Mouse (Mus musculus) neural tube, embryonic 11.5 days (tissue): ENCODE data around the gene Olfr522. TPM values are rescaled to one million over a fixed set of nuclear protein-coding genes. Genes with fewer than 3 reads are reported as not detected.

Source experiments
- ATAC-seq: fragments of 200-750 bp; cut with Nextera tagmentation; 2 replicates; pipeline ENCODE4 v1.8.0; 2017; ENCODE audit warnings: moderate number of reproducible peaks, mild to moderate bottlenecking, moderate TSS enrichment, moderate library complexity; ENCODE audit not compliant: insufficient read depth, low FRiP score, low TSS enrichment
- DNase-seq: peaks from one replicate; pipeline ENCODE4 v3.0.0-alpha.2; 2015; ENCODE audit warnings: low spot score
- H3K27ac ChIP-seq: fragments of 300-500 bp; sonication (generic); 2 replicates; pipeline ENCODE4 v1.5.1; 2014; ENCODE audit warnings: low read depth, mild to moderate bottlenecking, low read length
- H3K27me3 ChIP-seq: fragments of 300-500 bp; sonication (generic); 2 replicates; pipeline ENCODE4 v1.6.1; 2014; ENCODE audit warnings: mild to moderate bottlenecking, low read length, mixed read lengths; ENCODE audit not compliant: control insufficient read depth, insufficient read depth
- H3K36me3 ChIP-seq: fragments of 300-500 bp; sonication (generic); 2 replicates; pipeline ENCODE4 v1.6.1; 2014; ENCODE audit warnings: mild to moderate bottlenecking, low read length, moderate library complexity, mixed read lengths; ENCODE audit not compliant: control insufficient read depth, insufficient read depth
- H3K4me1 ChIP-seq: fragments of 300-500 bp; sonication (generic); 2 replicates; pipeline ENCODE4 v1.6.1; 2014; ENCODE audit warnings: low read length, mixed read lengths; ENCODE audit not compliant: control insufficient read depth, insufficient read depth
- H3K4me2 ChIP-seq: fragments of 300-500 bp; sonication (generic); 2 replicates; pipeline ENCODE4 v1.6.1; 2014; ENCODE audit warnings: low read depth, mild to moderate bottlenecking, moderate library complexity
- H3K4me3 ChIP-seq: fragments of 300-500 bp; sonication (generic); 2 replicates; pipeline ENCODE4 v1.5.1; 2014; ENCODE audit warnings: low read depth, low read length
- H3K9ac ChIP-seq: fragments of 300-500 bp; sonication (generic); 2 replicates; pipeline ENCODE4 v1.6.1; 2014; ENCODE audit warnings: mild to moderate bottlenecking, low read length
- H3K9me3 ChIP-seq: fragments of 300-500 bp; sonication (generic); 2 replicates; pipeline ENCODE4 v1.6.1; 2016; ENCODE audit warnings: low read length; ENCODE audit not compliant: control insufficient read depth
- WGBS: fragments of 180-500 bp; shearing (Covaris S2); extraction: QIAGEN DNeasy Blood & Tissue Kit; methylation state at CpG from one replicate; pipeline ENCODE4 v1.1.7; 2014; 5-methylcytosine and 5-hydroxymethylcytosine counted together
- polyA plus RNA-seq: library from polyadenylated mRNA; unstranded; fragments of >200 nt; fragmentation: Nextera tagmentation; extraction: Ambion mirVana; gene quantifications from 2 replicates; pipeline ENCODE4 v1.2.1, GENCODE M21; 2014

Gene Olfr522
- polyA plus RNA-seq, 1 experiment from 2014 or later, result not detected

DNA sequence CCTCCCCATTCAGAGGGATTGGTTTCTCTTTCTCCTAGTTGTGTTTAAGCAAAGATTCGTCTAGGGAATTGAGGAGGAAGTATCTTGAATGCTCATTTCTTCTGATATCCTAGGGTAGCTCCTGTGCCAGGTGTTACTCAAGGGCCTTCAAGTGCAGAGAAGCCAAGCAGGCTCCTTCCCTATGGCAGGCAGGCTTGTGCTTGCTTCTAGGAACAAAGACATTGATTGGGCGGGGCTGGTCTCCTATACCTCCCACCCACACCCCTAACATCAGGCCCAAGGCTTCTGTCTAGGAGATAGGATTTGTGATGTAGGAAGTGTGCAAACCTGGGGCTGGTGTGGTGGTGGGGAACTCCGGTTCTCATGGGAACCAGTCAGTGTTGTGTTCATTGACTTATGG, 37.6 kb downstream of the Olfr522 start:
- Histone ChIP-seq H3K4me1 (no peaks in the 10 kb centered on the region), H3K36me3 (no peaks in the 10 kb centered on the region), H3K9ac (no peak overlapping the region), H3K27me3 (no peaks in the 10 kb centered on the region), H3K27ac (no peak overlapping the region), H3K4me3 (no peak overlapping the region), H3K4me2 (no peak overlapping the region), H3K9me3 (no peaks in the 10 kb centered on the region)
- 90% methylated on average over 3 of the region's 3 CpGs for WGBS
- no peak for ATAC-seq
- no peak for DNase-seq

DNA sequence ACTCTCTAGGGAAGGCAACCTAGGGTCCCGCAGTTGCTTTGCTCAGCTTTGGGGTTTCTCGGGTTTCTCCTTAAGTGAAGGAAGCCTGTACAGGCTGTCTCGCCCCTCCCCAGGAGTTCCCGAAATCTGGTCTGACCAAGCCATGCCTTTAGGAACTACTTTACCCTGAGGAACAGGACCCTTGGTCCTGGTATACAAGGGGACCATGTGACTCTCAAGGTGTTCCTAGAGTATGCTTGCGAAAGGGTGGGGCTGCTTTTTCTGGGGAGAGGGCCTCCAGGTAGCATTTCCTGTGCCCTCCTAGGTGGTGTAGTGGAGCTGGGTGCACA, 38.6 kb downstream of the Olfr522 start:
- no peaks in the 10 kb centered on the region for H3K9me3 ChIP-seq
- no peak for DNase-seq
- H3K4me1 ChIP-seq, result no peaks in the 10 kb centered on the region
- no peaks in the 10 kb centered on the region for H3K27me3 ChIP-seq
- WGBS, result 13% methylated on average over 5 of the region's 5 CpGs
- H3K4me3 ChIP-seq, result peak overlapping the region; percentile 69
- H3K27ac ChIP-seq, result no peak overlapping the region
- H3K36me3 ChIP-seq, result no peaks in the 10 kb centered on the region
- peak overlapping the region; percentile 76 for H3K9ac ChIP-seq
- peak; percentile 14; the same call in 1 of the 2 replicates for ATAC-seq
- peak overlapping the region; percentile 76 for H3K4me2 ChIP-seq

DNA sequence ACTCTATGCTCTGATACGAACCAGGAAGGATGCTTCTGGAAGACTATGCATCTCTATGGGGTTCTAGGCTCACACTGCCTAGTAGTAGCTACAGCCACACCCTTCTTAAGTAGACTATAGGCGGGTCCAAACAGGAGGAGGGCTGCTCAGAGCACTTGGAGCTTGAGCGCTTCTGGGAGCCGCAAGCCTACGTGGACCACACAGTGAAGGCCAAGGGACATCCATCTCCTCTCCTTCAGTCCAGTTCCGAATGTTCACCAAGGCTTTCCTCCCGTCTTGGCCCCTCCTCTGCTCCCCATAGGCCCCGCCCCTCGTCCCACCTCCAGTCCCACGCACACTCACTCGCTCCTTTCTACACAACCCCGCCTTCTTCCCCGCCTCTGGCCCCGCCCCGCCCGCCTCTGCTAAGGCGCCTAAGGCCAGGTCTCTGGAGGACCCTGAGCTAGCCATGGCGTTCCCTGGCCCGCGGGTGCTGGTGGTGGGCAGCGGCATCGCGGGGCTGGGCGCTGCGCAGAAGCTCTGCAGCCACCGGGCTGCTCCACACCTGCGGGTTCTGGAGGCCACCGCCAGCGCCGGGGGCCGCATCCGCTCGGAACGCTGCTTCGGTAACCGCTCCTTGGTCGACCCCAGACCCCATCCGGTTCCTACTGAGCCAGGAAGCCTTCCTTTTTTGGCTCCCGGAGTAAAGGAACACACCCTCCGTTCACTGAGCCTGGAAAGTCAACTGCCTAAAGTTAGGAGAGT, 39.1 kb downstream of the Olfr522 start:
- H3K27ac ChIP-seq, result no peak overlapping the region
- H3K4me2 ChIP-seq, result peak overlapping the region; percentile 76
- H3K4me3 ChIP-seq, result peak overlapping the region; percentile 69
- ATAC-seq (peak; percentile 95), DNase-seq (peak; percentile 93)
- 1% methylated on average over 40 of the region's 40 CpGs for WGBS
- no peaks in the 10 kb centered on the region for H3K9me3 ChIP-seq
- peak overlapping the region; percentile 76 for H3K9ac ChIP-seq
- no peaks in the 10 kb centered on the region for H3K27me3 ChIP-seq
- no peaks in the 10 kb centered on the region for H3K36me3 ChIP-seq
- no peaks in the 10 kb centered on the region for H3K4me1 ChIP-seq

DNA sequence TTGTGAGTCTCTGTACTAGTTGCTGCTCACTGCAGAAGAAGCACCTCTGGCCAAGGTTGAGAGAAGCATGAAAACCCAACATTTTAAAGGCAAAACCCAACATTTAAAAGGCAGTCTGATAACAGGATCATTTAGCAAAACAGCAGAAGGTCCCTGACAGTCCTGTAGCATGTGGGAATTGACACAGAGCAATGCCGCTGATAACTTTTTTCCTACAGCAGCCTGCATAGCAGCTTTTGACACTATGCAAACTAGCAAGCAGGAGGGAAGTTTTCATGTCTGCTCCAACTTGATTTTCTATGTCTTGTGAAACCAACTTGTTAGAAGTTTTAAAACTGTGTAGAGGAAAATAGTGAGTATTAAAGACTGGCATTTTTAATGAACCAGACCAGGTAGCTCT, 40.2 kb downstream of the Olfr522 start:
- no peak for ATAC-seq
- Histone ChIP-seq H3K4me3 (no peak overlapping the region), H3K27ac (no peak overlapping the region), H3K36me3 (no peaks in the 10 kb centered on the region), H3K9me3 (no peaks in the 10 kb centered on the region), H3K27me3 (no peaks in the 10 kb centered on the region), H3K4me1 (no peaks in the 10 kb centered on the region), H3K4me2 (no peak overlapping the region), H3K9ac (no peak overlapping the region)
- no peak for DNase-seq
- WGBS, result 92% methylated on average over 1 of the region's 1 CpGs

DNA sequence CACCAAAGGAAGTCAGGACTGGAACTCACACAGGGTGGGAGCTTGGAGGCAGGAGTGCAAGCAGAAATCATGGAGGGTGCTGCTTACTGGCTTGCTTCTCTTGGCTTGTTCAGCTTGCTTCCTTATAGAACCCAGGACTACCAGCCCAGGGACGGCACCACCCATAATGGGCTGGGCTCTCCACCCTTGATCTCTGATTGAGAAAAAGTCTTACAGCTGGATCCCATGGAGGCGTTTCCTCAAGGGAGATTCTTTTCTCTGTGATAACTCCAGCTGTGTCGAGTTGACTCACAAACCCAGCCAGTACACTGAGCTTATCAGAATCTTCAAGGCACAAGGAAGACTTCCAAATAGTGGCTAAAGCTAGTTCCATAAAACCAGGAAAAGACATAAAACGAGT, 41.8 kb downstream of the Olfr522 start:
- 41% methylated on average over 4 of the region's 4 CpGs for WGBS

DNA sequence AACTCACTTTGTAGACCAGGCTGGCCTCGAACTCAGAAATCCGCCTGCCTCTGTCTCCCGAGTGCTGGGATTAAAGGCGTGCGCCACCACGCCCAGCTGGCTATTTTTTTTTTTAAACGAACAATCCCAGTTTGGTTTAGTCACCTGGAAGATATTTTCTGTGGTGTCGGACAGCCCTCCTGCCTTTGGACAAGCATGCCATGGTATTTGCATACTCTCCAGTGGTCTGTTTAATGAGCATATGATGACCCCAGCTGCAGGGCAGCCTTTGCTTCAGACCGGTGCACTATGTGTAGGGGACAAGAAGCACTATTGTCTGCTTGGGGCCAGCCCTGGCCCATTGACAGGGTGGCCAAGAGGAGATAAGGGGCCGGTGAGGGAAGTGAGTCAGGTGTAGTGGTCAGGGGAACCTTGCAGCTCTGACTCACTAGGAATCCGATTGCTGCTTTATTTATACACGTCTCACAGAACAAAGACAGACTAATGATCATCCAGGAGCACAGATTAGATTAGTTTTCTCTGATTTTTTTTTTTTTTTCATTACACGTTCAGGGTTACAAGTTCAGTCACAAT, 43.1 kb downstream of the Olfr522 start:
- no peak for DNase-seq
- no peaks in the 10 kb centered on the region for H3K4me1 ChIP-seq

More for the DNA sequence above, 41.8 kb downstream of the Olfr522 start:
- ATAC-seq (no peak), DNase-seq (no peak)
- Histone ChIP-seq H3K27me3 (no peaks in the 10 kb centered on the region), H3K4me2 (no peak overlapping the region), H3K9ac (no peak overlapping the region), H3K4me1 (no peaks in the 10 kb centered on the region), H3K9me3 (no peaks in the 10 kb centered on the region), H3K4me3 (no peak overlapping the region), H3K36me3 (no peaks in the 10 kb centered on the region), H3K27ac (no peak overlapping the region)

DNA sequence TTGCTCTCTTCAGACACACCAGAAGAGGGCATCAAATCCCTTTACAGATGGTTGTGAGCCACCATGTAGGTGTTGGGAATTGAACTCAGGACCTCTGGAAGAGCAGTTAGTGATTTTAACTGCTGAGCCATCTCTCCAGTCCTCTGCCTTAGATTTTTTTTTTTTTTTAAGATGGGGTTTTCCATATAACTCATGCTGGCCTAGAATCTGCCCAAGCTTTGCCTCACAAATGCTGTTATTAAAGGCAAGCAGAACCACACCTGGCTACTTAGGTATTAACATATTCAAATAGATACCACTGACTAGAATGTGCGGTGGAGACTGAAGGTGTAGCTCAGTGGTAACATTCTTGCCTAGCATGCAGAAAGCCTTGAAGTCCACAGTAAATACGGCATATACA, 44.1 kb downstream of the Olfr522 start:
- H3K4me3 ChIP-seq, result no peak overlapping the region
- H3K4me2 ChIP-seq, result no peak overlapping the region
- DNase-seq (no peak), ATAC-seq (no peak)
- no peaks in the 10 kb centered on the region for H3K36me3 ChIP-seq
- no peaks in the 10 kb centered on the region for H3K4me1 ChIP-seq
- no peaks in the 10 kb centered on the region for H3K27me3 ChIP-seq
- H3K9ac ChIP-seq, result no peak overlapping the region
- WGBS, result 91% methylated on average over 2 of the region's 2 CpGs
- H3K9me3 ChIP-seq, result no peaks in the 10 kb centered on the region
- no peak overlapping the region for H3K27ac ChIP-seq

More for the DNA sequence above, 43.1 kb downstream of the Olfr522 start:
- H3K4me3 ChIP-seq, result no peak overlapping the region
- ATAC-seq, result no peak
- H3K36me3 ChIP-seq, result no peaks in the 10 kb centered on the region
- no peak overlapping the region for H3K9ac ChIP-seq
- no peak overlapping the region for H3K27ac ChIP-seq
- H3K4me2 ChIP-seq, result no peak overlapping the region
- H3K9me3 ChIP-seq, result no peaks in the 10 kb centered on the region
- no peaks in the 10 kb centered on the region for H3K27me3 ChIP-seq
- 77% methylated on average over 13 of the region's 13 CpGs for WGBS

DNA sequence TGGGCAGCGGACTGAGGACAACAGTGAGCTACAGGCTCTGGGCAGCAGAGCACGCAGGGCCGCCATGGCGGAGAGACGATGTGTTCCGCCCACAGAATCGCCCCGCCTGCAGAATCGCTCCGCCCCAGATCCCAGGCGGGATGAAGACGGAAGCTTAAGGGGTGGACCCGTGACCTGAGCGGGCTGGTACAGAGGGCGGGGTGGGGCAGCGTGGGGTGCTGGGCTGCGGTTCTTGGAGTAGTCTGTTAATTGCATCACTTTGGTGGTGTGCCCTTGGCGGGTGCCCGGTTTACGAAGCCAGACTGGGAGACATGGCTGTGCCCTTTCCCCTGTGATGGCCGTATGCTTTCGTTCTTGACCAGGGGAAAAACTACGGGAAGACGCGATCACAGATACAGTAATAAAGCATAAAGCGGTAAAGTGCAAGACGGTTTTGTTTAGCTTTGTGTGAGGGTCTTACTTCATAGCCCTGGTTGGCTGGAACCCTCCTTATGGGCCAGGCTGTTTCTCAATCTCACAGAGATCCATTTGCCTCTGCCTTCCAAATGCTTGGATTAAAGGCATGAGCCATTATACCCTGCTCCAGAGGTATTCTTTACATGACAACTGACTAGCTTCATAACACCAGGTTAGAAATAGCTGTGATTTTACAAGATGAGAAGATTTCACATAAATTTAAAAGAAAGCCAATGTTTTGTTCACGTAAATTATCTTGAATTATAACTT, 48.1 kb downstream of the Olfr522 start, which contains the start of gene Echs1:
Gene Echs1, minus strand, starts transcription at position 148 of the 726 bp plus-strand sequence.
- no peaks in the 10 kb centered on the region for H3K9me3 ChIP-seq
- peak; percentile 98 for ATAC-seq
- H3K36me3 ChIP-seq, result peaks cover 3% of the 10 kb centered on the region; the same call in 1 of the 2 replicates
- no peaks in the 10 kb centered on the region for H3K4me1 ChIP-seq
- peak; percentile 87 for DNase-seq
- H3K27me3 ChIP-seq, result no peaks in the 10 kb centered on the region
- 4% methylated on average over 28 of the region's 28 CpGs for WGBS
- H3K4me3 ChIP-seq, result peak within 1 kb of the TSS; percentile 71
- peak within 1 kb of the TSS; percentile 94 for H3K4me2 ChIP-seq
- peak within 1 kb of the TSS; percentile 84 for H3K9ac ChIP-seq
- H3K27ac ChIP-seq, result peak within 1 kb of the TSS; percentile 49; the same call in 1 of the 2 replicates
